Mouse (Mus musculus) hindbrain, embryonic 13.5 days (tissue): ENCODE results near the gene Abcd1. TPM values are rescaled to one million over a fixed set of nuclear protein-coding genes. Genes with fewer than 3 reads are reported as not detected.
A peak's percentile ranks its signal among the peaks of the same experiment; 100 is the strongest.

ENCODE experiments used
- ATAC-seq: fragments of 200-750 bp; cut with Nextera tagmentation; 2 replicates; pipeline ENCODE4 v1.8.0; 2017; ENCODE audit warnings: moderate TSS enrichment; ENCODE audit not compliant: low FRiP score
- H3K27ac ChIP-seq: fragments of 300-500 bp; sonication (generic); 2 replicates; pipeline ENCODE4 v1.5.1; 2015; ENCODE audit warnings: inconsistent platforms, mild to moderate bottlenecking, moderate library complexity
- H3K27me3 ChIP-seq: fragments of 300-500 bp; sonication (generic); 2 replicates; pipeline ENCODE4 v1.6.1; 2015; ENCODE audit warnings: mild to moderate bottlenecking, inconsistent platforms
- H3K36me3 ChIP-seq: fragments of 300-500 bp; sonication (generic); 2 replicates; pipeline ENCODE4 v1.6.1; 2015; ENCODE audit warnings: mild to moderate bottlenecking, inconsistent platforms
- H3K4me1 ChIP-seq: fragments of 300-500 bp; sonication (generic); replicated peaks from 2 replicates; pipeline ENCODE4 v1.6.1; 2015; ENCODE audit warnings: inconsistent platforms
- H3K4me2 ChIP-seq: fragments of 300-500 bp; sonication (generic); 2 replicates; pipeline ENCODE4 v1.6.1; 2015; ENCODE audit warnings: inconsistent platforms, mild to moderate bottlenecking, moderate library complexity
- H3K4me3 ChIP-seq: fragments of 300-500 bp; sonication (generic); 2 replicates; pipeline ENCODE4 v1.5.1; 2015; ENCODE audit warnings: mild to moderate bottlenecking, inconsistent platforms
- H3K9ac ChIP-seq: fragments of 300-500 bp; sonication (generic); 2 replicates; pipeline ENCODE4 v1.6.1; 2015; ENCODE audit warnings: mild to moderate bottlenecking, inconsistent platforms
- H3K9me3 ChIP-seq: fragments of 300-500 bp; sonication (generic); 2 replicates; pipeline ENCODE4 v1.6.1; 2016; ENCODE audit warnings: inconsistent platforms
- WGBS: fragments of 180-500 bp; shearing (Covaris S2); methylation state at CpG from one replicate; pipeline ENCODE4 v1.1.7; 2015; 5-methylcytosine and 5-hydroxymethylcytosine counted together
- polyA plus RNA-seq: library from polyadenylated mRNA; unstranded; fragments of >200 nt; fragmentation: Nextera tagmentation; extraction: Ambion mirVana; gene quantifications from 2 replicates; pipeline ENCODE4 v1.2.1, GENCODE M21; 2015

Gene Abcd1
- polyA plus RNA-seq, 1 experiment from 2014 or later: 11.1 TPM

DNA sequence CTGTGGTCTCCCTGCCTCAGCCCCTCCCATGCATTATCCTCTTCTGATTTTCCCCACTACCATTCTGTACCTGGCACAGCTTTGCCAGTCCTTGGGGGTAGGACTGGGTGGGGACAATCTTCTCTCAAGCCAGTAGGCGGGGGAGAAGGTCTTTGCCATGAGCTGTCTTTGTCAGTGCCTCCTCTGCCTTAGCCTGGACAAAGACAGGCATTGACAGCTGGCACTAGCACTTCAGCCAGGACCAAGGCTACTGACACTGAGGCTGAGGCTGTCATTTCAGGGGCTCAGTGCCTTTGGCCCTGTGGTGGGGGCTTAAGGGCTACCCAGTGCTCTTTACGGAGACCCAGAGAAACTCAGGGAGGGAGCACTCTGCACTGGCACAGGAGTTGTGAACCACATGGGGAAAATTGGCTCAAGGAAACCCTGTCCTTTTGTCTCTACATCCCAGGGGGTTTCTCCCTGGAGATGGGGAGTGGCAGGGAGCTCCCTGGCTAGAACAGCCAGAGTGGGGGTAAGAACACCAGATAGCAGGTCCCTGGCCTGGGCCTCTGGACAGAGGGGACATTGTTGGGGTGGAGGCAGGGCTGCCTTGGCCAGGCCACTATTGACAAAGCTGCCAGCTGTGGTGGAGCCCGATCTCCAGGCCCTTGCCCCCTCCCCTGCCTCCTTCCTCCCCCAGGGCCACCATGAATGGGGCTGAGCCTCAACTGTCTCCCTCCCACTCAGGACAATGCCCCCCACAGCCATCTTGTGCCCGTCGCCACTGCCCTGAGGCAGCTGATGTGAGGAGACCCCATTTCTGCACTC, 40.1 kb downstream of the Abcd1 start, which contains the start of gene Plxnb3:
Plxnb3 (plus strand) TSS at position 757 of the 807 bp plus-strand sequence.
- Histone ChIP-seq H3K9ac (no peak within 1 kb of the TSS), H3K36me3 (no peaks in the 10 kb centered on the region), H3K4me2 (no peak within 1 kb of the TSS), H3K4me3 (no peak within 1 kb of the TSS), H3K27me3 (no peaks in the 10 kb centered on the region), H3K9me3 (no peaks in the 10 kb centered on the region), H3K4me1 (no peaks in the 10 kb centered on the region), H3K27ac (no peak within 1 kb of the TSS)
- no peak for ATAC-seq
- 73% methylated on average over 5 of the region's 5 CpGs for WGBS

GRCm38 (mm10) chrX:73758611-73759290, 42.4 kb downstream of the Abcd1 start:
- 81% methylated on average over 13 of the region's 13 CpGs for WGBS
- no peaks in the 10 kb centered on the region for H3K4me1 ChIP-seq
- H3K27ac ChIP-seq: no peak overlapping the region
- no peak overlapping the region for H3K4me2 ChIP-seq
- H3K27me3 ChIP-seq: no peaks in the 10 kb centered on the region
- H3K9me3 ChIP-seq: no peaks in the 10 kb centered on the region
- H3K4me3 ChIP-seq: no peak overlapping the region
- no peaks in the 10 kb centered on the region for H3K36me3 ChIP-seq
- ATAC-seq: no peak
- H3K9ac ChIP-seq: no peak overlapping the region

GRCm38 (mm10) chrX:73765311-73765710, 48.9 kb downstream of the Abcd1 start:
- WGBS: 75% methylated on average over 1 of the region's 1 CpGs
- ATAC-seq: no peak
- H3K4me2 ChIP-seq: no peak overlapping the region
- no peaks in the 10 kb centered on the region for H3K27me3 ChIP-seq
- H3K27ac ChIP-seq: no peak overlapping the region
- H3K9me3 ChIP-seq: no peaks in the 10 kb centered on the region
- no peak overlapping the region for H3K4me3 ChIP-seq
- no peaks in the 10 kb centered on the region for H3K36me3 ChIP-seq
- H3K9ac ChIP-seq: no peak overlapping the region
- no peaks in the 10 kb centered on the region for H3K4me1 ChIP-seq

- H3K27me3 ChIP-seq: no peaks in the 10 kb centered on the region
- no peak overlapping the region for H3K9ac ChIP-seq
- no peak for ATAC-seq
- H3K9me3 ChIP-seq: no peaks in the 10 kb centered on the region
- WGBS: 52% methylated on average over 9 of the region's 9 CpGs
- no peak overlapping the region for H3K4me2 ChIP-seq
- H3K36me3 ChIP-seq: no peaks in the 10 kb centered on the region
- H3K27ac ChIP-seq: no peak overlapping the region
- H3K4me3 ChIP-seq: no peak overlapping the region
- no peaks in the 10 kb centered on the region for H3K4me1 ChIP-seq
Measured at GRCm38 (mm10) chrX:73767267-73767666, 50.9 kb downstream of the Abcd1 start.

DNA sequence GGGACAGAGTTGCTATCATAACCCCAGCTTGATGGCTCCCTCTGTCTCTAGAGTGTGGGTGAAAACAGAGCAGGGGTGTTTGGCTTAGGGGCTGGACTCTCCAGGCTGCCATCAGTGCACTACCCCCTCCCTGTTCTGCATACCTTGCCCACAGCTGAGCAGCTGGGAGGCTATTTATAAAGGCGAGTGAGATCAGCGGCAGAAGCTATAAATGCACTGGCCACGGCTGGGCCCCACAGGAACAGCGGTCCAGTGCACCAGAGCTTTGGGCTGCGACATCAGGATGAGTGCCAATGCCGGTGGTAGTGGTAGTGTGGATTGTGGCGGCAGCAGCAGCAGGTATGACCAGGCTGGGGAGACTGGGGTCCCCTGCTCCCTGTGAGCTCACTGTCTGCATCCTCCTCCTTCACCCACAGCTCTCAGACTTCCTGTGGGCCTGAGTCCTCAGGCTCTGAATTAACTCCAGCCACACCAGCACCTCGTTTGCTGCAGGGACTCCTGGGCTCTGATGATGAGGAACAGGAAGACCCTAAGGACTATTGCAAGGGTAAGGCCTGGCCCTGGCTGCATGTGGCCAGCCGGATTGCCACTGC, 57.9 kb downstream of the Abcd1 start, which contains the start of gene Srpk3:
Srpk3 (plus strand) TSS at position 238 of the 593 bp plus-strand sequence.
- H3K4me3 ChIP-seq: no peak within 1 kb of the TSS
- H3K36me3 ChIP-seq: peaks cover 27% of the 10 kb centered on the region
- WGBS: 60% methylated on average over 7 of the region's 9 CpGs
- no peak within 1 kb of the TSS for H3K9ac ChIP-seq
- peak within 1 kb of the TSS; percentile 18; the same call in 1 of the 2 replicates for H3K27ac ChIP-seq
- no peaks in the 10 kb centered on the region for H3K9me3 ChIP-seq
- peak; percentile 29; the same call in 1 of the 2 replicates for ATAC-seq
- 0 out of 2 replicates have a peak, but pooled peaks cover 3% of the 10 kb centered on the region for H3K4me1 ChIP-seq
- no peak within 1 kb of the TSS for H3K4me2 ChIP-seq
- no peaks in the 10 kb centered on the region for H3K27me3 ChIP-seq

DNA sequence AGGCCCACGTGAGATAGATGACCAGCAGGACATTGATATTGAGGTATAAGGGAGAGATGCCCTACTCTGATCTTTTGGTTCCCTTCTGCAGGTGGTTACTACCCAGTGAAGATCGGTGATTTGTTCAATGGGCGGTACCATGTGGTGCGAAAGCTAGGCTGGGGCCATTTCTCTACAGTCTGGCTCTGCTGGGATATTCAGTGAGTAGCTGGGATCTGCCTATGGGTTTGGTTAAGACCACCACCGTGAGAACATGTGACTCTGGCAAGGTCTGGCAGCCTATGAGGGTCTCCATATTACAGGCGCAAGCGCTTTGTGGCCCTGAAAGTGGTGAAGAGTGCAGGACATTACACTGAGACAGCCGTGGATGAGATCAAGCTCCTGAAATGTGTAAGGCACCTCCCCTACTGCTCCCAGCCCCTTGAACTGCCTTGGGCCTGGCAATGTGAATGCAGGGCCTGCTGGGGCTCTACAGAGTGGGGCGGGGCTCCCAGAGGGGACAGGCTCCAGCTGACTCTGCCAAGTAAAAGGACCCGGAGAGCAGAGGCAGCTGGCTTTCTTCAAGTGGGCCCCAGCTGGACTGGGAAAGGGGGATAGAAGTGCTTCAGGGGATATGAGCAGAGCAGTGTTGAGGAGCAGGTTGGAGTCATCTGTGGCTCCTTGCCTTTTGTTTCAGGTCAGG, 58.5 kb downstream of the Abcd1 start:
- Histone ChIP-seq H3K4me2 (no peak overlapping the region), H3K9me3 (no peaks in the 10 kb centered on the region), H3K4me1 (0 out of 2 replicates have a peak, but pooled peaks cover 3% of the 10 kb centered on the region), H3K27ac (no peak overlapping the region), H3K36me3 (peaks cover 34% of the 10 kb centered on the region), H3K27me3 (no peaks in the 10 kb centered on the region), H3K9ac (no peak overlapping the region), H3K4me3 (no peak overlapping the region)
- ATAC-seq: peak; percentile 50
- WGBS: 69% methylated on average over 10 of the region's 10 CpGs

- H3K36me3 ChIP-seq: peaks cover 45% of the 10 kb centered on the region
- no peak overlapping the region for H3K4me3 ChIP-seq
- no peak overlapping the region for H3K4me2 ChIP-seq
- peaks cover 16% of the 10 kb centered on the region for H3K4me1 ChIP-seq
- H3K27me3 ChIP-seq: no peaks in the 10 kb centered on the region
- ATAC-seq: no peak
- no peak overlapping the region for H3K27ac ChIP-seq
- no peak overlapping the region for H3K9ac ChIP-seq
- WGBS: 84% methylated on average over 3 of the region's 3 CpGs
- H3K9me3 ChIP-seq: no peaks in the 10 kb centered on the region
Measured at GRCm38 (mm10) chrX:73782227-73782626, 65.8 kb downstream of the Abcd1 start.

DNA sequence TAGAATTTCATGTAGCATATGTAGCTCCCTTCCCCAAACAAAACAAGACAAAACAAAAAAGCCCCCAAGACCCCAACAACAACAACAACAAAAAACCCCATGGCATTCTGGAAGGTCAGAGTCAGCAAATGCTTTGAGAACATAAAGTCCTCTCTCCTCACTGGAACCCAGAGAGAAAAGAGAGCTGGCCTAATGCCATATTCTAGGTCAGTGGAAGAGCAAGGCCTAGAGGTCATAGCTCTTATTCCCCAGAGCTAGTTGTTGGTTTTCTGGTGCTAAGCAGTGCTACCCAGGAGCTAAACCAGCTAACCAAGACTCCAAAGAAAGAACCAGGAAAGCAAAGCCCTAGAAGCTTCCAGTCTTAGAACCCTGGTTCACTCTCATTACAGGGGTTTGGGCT, 69.3 kb downstream of the Abcd1 start:
- H3K27ac ChIP-seq: peak overlapping the region; percentile 89
- H3K4me3 ChIP-seq: peak overlapping the region; percentile 55
- peaks cover 20% of the 10 kb centered on the region for H3K36me3 ChIP-seq
- peaks cover 31% of the 10 kb centered on the region for H3K4me1 ChIP-seq
- ATAC-seq: no peak
- H3K9me3 ChIP-seq: no peaks in the 10 kb centered on the region
- no peaks in the 10 kb centered on the region for H3K27me3 ChIP-seq
- peak overlapping the region; percentile 73 for H3K9ac ChIP-seq
- H3K4me2 ChIP-seq: peak overlapping the region; percentile 64

DNA sequence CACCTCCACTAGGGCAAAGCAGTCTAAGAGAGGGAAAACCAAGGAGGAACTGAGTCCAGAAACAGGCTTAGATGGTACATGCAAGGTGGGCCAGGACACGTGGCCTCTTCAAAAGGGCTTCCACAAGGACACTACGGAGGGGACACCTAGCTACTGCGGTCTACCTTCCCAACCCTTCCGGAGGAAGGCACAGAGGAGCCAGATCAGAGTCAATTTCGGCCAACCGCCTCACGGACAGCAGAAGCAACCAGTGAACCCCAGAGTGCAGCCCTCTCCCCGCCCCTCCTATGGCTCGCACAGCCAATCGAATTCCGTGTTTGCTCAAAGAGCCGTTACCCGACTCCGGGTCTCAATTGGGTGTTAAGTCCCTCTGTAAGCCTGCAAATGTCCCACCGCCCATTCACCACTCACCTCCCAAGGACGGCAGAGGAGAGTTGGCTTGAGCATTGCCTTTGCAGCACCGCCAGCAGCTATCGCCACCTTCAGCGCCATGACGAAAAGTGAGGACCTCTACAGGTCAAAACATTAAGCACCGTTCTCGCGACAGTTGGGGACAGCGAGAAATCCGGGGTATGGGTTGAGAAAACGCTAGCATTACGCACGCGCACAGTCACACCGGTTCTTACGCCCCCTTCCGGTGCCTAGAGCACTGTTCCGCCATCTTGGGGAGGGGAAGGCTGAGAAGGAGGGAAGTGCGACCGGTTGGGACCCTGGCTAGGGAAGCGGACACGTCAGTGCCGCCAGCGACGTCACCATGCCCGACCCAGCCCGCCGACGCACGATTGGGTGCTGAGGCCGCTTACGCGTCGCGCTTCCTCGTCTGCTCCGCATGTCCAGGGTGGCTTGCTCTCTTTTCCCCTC, 70.2 kb downstream of the Abcd1 start, which contains the start of the genes Idh3g and Ssr4:
Idh3g (minus strand) TSS at position 534 of the 861 bp plus-strand sequence.
Ssr4 (plus strand) TSS at position 665 of the 861 bp plus-strand sequence.
- Histone ChIP-seq H3K27ac (peak within 1 kb of the TSS; percentile 89), H3K4me1 (peaks cover 31% of the 10 kb centered on the region), H3K9me3 (no peaks in the 10 kb centered on the region), H3K4me3 (peak within 1 kb of the TSS; percentile 55), H3K36me3 (peaks cover 19% of the 10 kb centered on the region), H3K9ac (peak within 1 kb of the TSS; percentile 81), H3K27me3 (no peaks in the 10 kb centered on the region), H3K4me2 (peak within 1 kb of the TSS; percentile 67)
- 15% methylated on average over 52 of the region's 52 CpGs for WGBS
- ATAC-seq: peak; percentile 98

GRCm38 (mm10) chrX:73787225-73787558, 70.8 kb downstream of the Abcd1 start:
- Histone ChIP-seq H3K9me3 (no peaks in the 10 kb centered on the region), H3K4me1 (peaks cover 31% of the 10 kb centered on the region), H3K9ac (peak overlapping the region; percentile 81), H3K4me2 (peak overlapping the region; percentile 67), H3K4me3 (peak overlapping the region; percentile 55), H3K27ac (peak overlapping the region; percentile 88), H3K36me3 (peaks cover 17% of the 10 kb centered on the region), H3K27me3 (no peaks in the 10 kb centered on the region)
- WGBS: 21% methylated on average over 22 of the region's 22 CpGs
- peak; percentile 40 for ATAC-seq
